Mouse (Mus musculus) kidney, embryonic 16.5 days (tissue): ENCODE measurements around the gene Pygm. TPM values are rescaled to one million over a fixed set of nuclear protein-coding genes. Genes with fewer than 3 reads are reported as not detected.

ENCODE experiments used
- ATAC-seq: fragments of 200-750 bp; cut with Nextera tagmentation; 2 replicates; pipeline ENCODE4 v1.8.0; 2017; ENCODE audit warnings: moderate TSS enrichment; ENCODE audit not compliant: low FRiP score, low TSS enrichment
- H3K27ac ChIP-seq: fragments of 300-500 bp; sonication (generic); 2 replicates; pipeline ENCODE4 v1.5.1; 2014; ENCODE audit warnings: low read length
- H3K27me3 ChIP-seq: fragments of 300-500 bp; sonication (generic); 2 replicates; pipeline ENCODE4 v1.6.1; 2014; ENCODE audit warnings: low read length, control low read depth, mixed read lengths; ENCODE audit not compliant: insufficient read depth
- H3K36me3 ChIP-seq: fragments of 300-500 bp; sonication (generic); 2 replicates; pipeline ENCODE4 v1.6.1; 2014; ENCODE audit warnings: low read length, control low read depth, mixed read lengths; ENCODE audit not compliant: insufficient read depth
- H3K4me1 ChIP-seq: fragments of 300-500 bp; sonication (generic); 2 replicates; pipeline ENCODE4 v1.6.1; 2014; ENCODE audit warnings: low read length, control low read depth, mixed read lengths; ENCODE audit not compliant: insufficient read depth
- H3K4me2 ChIP-seq: fragments of 300-500 bp; sonication (generic); replicated peaks from 2 replicates; pipeline ENCODE4 v1.6.1; 2014; ENCODE audit warnings: low read depth, low read length
- H3K4me3 ChIP-seq: fragments of 300-500 bp; sonication (generic); 2 replicates; pipeline ENCODE4 v1.5.1; 2014; ENCODE audit warnings: mild to moderate bottlenecking, low read length
- H3K9ac ChIP-seq: fragments of 300-500 bp; sonication (generic); replicated peaks from 2 replicates; pipeline ENCODE4 v1.6.1; 2014; ENCODE audit warnings: low read length
- H3K9me3 ChIP-seq: fragments of 300-500 bp; sonication (generic); 2 replicates; pipeline ENCODE4 v1.6.1; 2016; ENCODE audit warnings: low read length, control low read depth
- WGBS: fragments of 180-500 bp; shearing (Covaris S2); extraction: QIAGEN DNeasy Blood & Tissue Kit; methylation state at CpG from one replicate; pipeline ENCODE4 v1.1.7; 2014; 5-methylcytosine and 5-hydroxymethylcytosine counted together
- polyA plus RNA-seq: library from polyadenylated mRNA; unstranded; fragments of >200 nt; fragmentation: Nextera tagmentation; extraction: Ambion mirVana; gene quantifications from 2 replicates; pipeline ENCODE4 v1.2.1, GENCODE M21; 2015

Pygm gene
- polyA plus RNA-seq, 1 experiment from 2014 or later: 38.3 TPM

DNA sequence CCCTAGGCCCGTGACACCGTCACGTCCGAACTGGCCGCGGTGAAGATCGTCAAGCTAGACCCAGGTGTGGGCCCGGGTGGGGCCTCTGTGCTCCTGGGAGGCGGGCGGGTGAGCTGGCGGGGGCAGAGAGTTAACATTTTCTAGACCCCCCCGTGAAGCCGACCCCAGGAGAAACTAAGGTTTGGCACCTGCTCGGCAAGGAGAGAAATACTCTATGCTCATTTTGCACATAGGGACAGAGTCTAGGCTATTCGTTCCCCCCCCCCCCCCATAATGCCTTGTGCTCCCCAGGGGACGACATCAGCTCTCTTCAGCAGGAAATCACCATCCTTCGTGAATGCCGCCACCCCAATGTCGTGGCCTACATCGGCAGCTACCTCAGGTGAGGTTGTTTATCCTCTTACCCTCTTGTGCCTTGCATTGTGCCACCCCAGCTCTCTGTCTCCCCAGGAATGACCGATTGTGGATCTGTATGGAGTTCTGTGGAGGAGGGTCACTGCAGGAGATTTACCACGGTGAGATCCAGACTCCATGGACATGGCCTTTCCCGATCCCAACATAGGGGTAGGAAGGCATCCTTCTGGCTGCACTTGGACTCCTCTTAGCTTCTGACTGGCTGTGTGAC is 42.6 kb upstream of the Pygm start:
- ATAC-seq: no peak; the same call in 1 of the 2 replicates
- WGBS: 8% methylated on average over 23 of the region's 23 CpGs
- Histone ChIP-seq H3K36me3 (peaks cover 53% of the 10 kb centered on the region), H3K27me3 (no peaks in the 10 kb centered on the region), H3K9me3 (no peaks in the 10 kb centered on the region), H3K27ac (peak overlapping the region; percentile 65), H3K4me3 (peak overlapping the region; percentile 82), H3K9ac (peak overlapping the region; percentile 77), H3K4me1 (peaks cover 29% of the 10 kb centered on the region), H3K4me2 (peak overlapping the region; percentile 99)

DNA sequence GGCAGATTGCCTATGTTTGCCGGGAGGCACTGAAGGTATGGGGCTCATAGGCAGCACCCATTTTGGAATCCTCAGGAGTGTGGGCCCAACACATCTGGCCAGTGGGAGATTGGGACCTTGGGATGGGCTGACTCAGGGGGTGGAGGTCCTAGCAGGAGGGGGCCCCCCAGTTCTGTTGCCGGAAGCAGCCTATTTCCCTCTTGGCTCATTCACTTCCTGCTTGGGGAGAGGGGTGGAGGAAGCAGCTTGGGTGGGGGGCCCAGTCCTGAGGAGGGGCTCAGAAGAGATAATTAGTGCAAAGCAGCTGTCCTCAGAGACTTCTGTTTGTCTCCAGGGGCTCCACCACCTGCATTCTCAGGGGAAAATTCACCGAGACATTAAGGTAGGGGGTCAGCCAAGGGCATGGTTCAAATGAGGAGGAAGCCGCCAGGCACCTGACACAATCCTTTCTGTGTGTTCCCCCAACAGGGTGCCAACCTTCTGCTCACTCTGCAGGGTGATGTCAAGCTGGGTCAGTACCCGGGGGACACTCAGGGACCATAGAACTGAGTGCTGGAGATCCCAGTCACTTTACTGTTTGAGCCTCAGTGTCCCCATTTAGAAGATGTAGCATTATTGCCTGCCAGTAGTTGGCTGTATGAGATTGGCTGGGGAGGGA is 41.8 kb upstream of the Pygm start:
- peaks cover 50% of the 10 kb centered on the region for H3K36me3 ChIP-seq
- WGBS: 72% methylated on average over 5 of the region's 5 CpGs
- peaks cover 22% of the 10 kb centered on the region for H3K4me1 ChIP-seq
- no peaks in the 10 kb centered on the region for H3K9me3 ChIP-seq
- H3K4me3 ChIP-seq: peak overlapping the region; percentile 82
- H3K27ac ChIP-seq: no peak overlapping the region
- no peak for ATAC-seq
- peak overlapping the region; percentile 99 for H3K4me2 ChIP-seq
- no peak overlapping the region for H3K9ac ChIP-seq
- no peaks in the 10 kb centered on the region for H3K27me3 ChIP-seq

DNA sequence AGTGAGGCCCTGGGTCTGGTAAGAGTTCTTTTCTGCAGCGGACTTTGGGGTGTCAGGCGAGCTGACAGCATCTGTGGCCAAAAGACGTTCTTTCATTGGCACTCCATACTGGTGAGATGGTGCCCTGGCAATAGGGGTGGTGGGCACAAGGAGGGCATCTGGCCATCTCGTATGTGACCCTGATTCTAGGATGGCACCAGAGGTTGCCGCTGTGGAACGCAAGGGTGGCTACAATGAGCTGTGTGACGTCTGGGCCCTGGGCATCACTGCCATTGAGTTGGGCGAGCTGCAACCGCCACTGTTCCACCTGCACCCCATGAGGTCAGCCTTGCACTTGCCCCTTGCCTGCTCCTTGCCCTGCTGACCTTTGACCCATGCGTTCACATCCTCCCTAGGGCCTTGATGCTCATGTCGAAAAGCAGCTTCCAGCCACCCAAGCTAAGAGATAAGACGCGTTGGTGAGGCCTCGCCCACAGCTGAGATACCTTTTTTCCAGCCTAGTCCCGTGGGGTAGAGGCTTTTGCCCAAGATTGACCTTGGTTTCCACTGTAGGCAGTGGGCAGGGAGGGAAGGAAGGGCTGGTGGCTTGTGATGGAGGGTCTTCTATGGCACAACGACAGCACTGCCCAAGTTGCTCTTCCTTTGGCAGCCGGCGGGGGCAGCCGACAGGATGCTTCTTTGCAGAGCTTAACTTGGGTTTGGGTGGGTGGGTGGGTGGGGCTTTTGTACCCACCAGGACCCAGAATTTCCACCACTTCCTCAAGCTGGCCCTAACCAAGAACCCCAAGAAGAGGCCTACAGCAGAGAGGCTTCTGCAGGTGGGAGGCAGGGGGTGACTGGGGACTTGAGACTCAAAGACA is 40.9 kb upstream of the Pygm start:
- no peak overlapping the region for H3K27ac ChIP-seq
- no peaks in the 10 kb centered on the region for H3K27me3 ChIP-seq
- H3K36me3 ChIP-seq: peaks cover 44% of the 10 kb centered on the region
- ATAC-seq: no peak
- H3K9me3 ChIP-seq: no peaks in the 10 kb centered on the region
- no peak overlapping the region for H3K4me2 ChIP-seq
- no peak overlapping the region for H3K9ac ChIP-seq
- no peak overlapping the region for H3K4me3 ChIP-seq
- 76% methylated on average over 19 of the region's 19 CpGs for WGBS
- peaks cover 25% of the 10 kb centered on the region for H3K4me1 ChIP-seq

- Histone ChIP-seq H3K4me1 (peaks cover 31% of the 10 kb centered on the region), H3K4me3 (no peak overlapping the region), H3K4me2 (no peak overlapping the region), H3K9me3 (no peaks in the 10 kb centered on the region), H3K9ac (no peak overlapping the region), H3K27me3 (no peaks in the 10 kb centered on the region), H3K36me3 (peaks cover 37% of the 10 kb centered on the region), H3K27ac (no peak overlapping the region)
- WGBS: 93% methylated on average over 5 of the region's 5 CpGs
- ATAC-seq: no peak
Observed at GRCm38 (mm10) chr19:6343996-6344395, 40.2 kb upstream of the Pygm start.

GRCm38 (mm10) chr19:6346023-6346422 is 38.2 kb upstream of the Pygm start:
- Histone ChIP-seq H3K4me2 (no peak overlapping the region), H3K36me3 (peaks cover 27% of the 10 kb centered on the region), H3K9me3 (no peaks in the 10 kb centered on the region), H3K27ac (no peak overlapping the region), H3K27me3 (no peaks in the 10 kb centered on the region), H3K4me3 (no peak overlapping the region), H3K9ac (no peak overlapping the region), H3K4me1 (peaks cover 23% of the 10 kb centered on the region)
- 95% methylated on average over 5 of the region's 5 CpGs for WGBS
- no peak for ATAC-seq

DNA sequence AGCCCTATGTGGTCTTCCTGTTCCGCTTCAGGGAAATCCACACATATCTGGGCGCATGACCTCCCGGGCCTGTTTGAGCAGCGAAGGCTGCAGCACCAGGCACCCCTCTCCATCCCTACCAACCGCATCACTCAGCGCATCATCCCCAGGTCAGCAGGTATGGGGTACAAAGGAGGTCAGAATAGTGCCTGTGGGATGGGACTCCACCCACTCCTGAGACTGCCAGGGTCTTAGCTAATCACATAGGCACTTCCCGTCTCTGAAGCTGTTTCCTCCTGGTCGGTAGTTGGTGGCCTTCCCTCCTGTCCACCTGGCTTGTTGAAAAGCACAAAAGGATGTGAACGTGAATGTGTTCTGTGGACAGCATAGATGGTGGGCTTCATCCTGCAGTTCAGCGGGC is 37.5 kb upstream of the Pygm start:
- no peak for ATAC-seq
- WGBS: 84% methylated on average over 10 of the region's 10 CpGs

GRCm38 (mm10) chr19:6347615-6348014 is 36.6 kb upstream of the Pygm start:
- H3K4me1 ChIP-seq: peaks cover 23% of the 10 kb centered on the region
- no peak overlapping the region for H3K4me2 ChIP-seq
- no peak overlapping the region for H3K4me3 ChIP-seq
- no peak overlapping the region for H3K27ac ChIP-seq
- WGBS: 90% methylated on average over 4 of the region's 4 CpGs
- peaks cover 28% of the 10 kb centered on the region for H3K36me3 ChIP-seq
- no peaks in the 10 kb centered on the region for H3K27me3 ChIP-seq
- H3K9ac ChIP-seq: no peak overlapping the region
- no peak for ATAC-seq
- H3K9me3 ChIP-seq: no peaks in the 10 kb centered on the region

More for the DNA sequence above, 37.5 kb upstream of the Pygm start:
- Histone ChIP-seq H3K4me2 (no peak overlapping the region), H3K4me3 (no peak overlapping the region), H3K27ac (no peak overlapping the region), H3K27me3 (no peaks in the 10 kb centered on the region), H3K9me3 (no peaks in the 10 kb centered on the region), H3K9ac (no peak overlapping the region), H3K4me1 (peaks cover 23% of the 10 kb centered on the region), H3K36me3 (peaks cover 27% of the 10 kb centered on the region)

GRCm38 (mm10) chr19:6348717-6349116 is 35.5 kb upstream of the Pygm start:
- Histone ChIP-seq H3K27me3 (no peaks in the 10 kb centered on the region), H3K4me1 (peaks cover 19% of the 10 kb centered on the region), H3K4me3 (no peak overlapping the region), H3K9me3 (no peaks in the 10 kb centered on the region), H3K36me3 (peaks cover 33% of the 10 kb centered on the region), H3K27ac (peak overlapping the region; percentile 72), H3K9ac (no peak overlapping the region), H3K4me2 (no peak overlapping the region)
- 60% methylated on average over 9 of the region's 9 CpGs for WGBS
- ATAC-seq: no peak

DNA sequence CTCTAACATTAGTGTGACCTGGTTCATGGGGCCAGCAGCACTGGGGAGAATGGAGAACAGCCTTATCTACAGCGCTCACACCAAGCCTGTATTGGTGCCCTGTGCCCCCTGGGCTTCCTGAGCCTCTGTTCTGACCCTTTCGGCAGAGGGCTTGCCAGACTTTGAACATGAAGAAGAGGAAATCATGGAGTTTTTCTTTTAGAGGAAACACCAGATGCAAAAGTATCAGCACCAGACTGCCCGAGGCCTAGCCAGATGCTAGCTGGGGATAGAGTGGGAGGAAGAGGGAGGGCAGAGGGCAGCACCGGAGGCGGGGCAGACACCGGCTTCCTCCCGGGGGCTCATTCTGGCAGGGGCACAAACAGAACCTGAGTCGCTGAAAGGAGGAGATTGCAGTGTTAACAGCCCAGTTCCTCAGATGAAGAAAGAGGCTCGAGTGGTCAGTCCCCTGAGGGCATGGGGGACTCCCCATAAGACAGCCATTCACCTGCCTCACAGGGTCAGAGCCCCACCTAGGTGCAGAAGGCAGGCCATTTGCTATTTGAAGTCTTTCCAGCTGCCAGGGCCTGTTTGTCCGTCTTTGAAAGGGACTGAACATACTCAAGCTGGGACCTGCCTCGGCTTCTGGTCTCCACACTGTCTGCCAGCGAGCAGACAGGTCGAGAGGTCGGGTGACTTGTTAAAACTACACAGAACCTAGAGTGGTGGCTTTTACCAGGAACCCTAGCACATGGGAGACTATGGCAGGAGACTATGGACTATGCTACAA is 34.8 kb upstream of the Pygm start:
- peaks cover 19% of the 10 kb centered on the region for H3K4me1 ChIP-seq
- H3K4me2 ChIP-seq: no peak overlapping the region
- peaks cover 27% of the 10 kb centered on the region for H3K36me3 ChIP-seq
- H3K4me3 ChIP-seq: no peak overlapping the region
- WGBS: 19% methylated on average over 14 of the region's 14 CpGs
- H3K27me3 ChIP-seq: no peaks in the 10 kb centered on the region
- H3K27ac ChIP-seq: peak overlapping the region; percentile 72; the same call in 1 of the 2 replicates
- peak; percentile 53; the same call in 1 of the 2 replicates for ATAC-seq
- 0 out of 2 replicates have a peak overlapping the region, but pooled peaks have one; percentile 3 for H3K9ac ChIP-seq
- no peaks in the 10 kb centered on the region for H3K9me3 ChIP-seq
